Mouse (Mus musculus) heart, adult 11 months (tissue): Measurements from ENCODE around the gene Slc7a5.

Experiments
- DNase-seq: peaks from one replicate; pipeline ENCODE4 v3.0.0; 2022

Gene Slc7a5

GRCm38 (mm10) chr8:121935341-121936294, 28.1 kb upstream of the Slc7a5 start:
- no peak for DNase-seq

DNA sequence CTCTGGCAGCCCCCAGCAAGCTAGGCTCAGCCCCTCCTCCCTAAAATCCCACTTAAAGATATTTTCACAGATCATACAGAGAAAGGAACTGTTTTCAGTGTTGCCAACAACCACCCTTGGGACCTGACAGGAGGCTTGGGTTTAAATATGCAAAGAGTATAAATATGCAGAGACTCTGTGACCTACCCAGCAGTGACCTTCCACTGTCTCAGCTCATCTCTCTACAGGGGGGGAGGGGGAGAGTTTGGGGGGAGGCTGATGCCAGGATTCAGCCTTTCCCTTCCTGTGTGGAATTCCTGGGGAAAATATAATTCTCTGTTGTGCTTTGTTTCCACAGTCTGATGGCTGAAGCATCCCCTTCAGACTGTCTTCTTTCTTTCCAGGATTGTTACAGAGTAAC, 27.4 kb upstream of the Slc7a5 start:
- no peak for DNase-seq

DNA sequence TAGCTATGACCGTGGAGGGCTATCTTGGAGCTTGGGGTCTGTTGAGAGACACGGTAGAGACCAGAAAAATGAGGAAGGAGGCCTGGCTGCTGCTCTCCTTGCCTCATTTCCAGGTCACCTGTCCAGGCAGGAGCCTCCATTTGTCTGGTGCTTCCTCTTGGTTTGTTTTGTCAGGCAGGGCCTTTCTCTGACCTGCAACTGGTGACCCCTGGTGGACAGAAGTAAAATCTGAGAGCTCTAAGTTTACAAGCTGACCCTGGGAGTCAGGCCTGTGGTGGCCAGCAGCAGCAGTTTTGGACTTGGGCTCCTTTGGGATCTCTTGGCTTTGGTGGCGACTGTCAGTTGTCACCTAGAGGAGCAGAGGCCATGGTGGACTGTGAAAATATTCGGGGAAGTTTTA, 27.0 kb upstream of the Slc7a5 start:
- no peak for DNase-seq

- DNase-seq = no peak
These were observed 25.4 kb upstream of the Slc7a5 start for GRCm38 (mm10) chr8:121932668-121933520.

DNA sequence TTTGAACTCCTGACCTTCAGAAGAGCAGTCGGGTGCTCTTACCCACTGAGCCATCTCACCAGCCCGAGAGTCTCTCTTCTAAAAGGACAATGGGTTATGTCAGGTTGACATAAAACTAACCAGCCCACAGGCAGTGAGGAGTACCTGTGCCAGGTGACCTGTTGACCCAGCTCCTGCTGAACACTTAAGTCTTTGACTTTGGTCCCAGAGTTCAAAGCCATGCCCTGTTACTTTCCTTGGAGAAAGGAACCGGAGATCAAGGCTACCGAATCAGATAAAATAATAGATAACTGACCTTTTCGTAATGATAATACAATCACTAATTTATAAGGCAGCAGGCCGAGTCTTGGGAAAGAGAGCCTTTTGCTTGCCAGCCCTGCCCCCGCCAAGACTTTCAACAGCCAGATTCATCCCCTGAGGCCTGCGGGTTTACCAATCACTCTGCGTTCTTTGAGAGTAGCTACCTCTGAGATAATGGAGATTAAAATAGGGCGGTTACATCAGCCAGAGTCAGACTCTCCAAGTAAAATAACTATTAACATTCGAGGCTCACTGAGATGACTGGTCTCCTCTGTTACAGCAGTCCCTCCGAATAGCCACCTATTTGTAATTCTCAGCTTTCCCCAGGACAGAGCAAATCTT, 24.7 kb upstream of the Slc7a5 start:
- DNase-seq = peak; percentile 93

GRCm38 (mm10) chr8:121931571-121931970, 24.1 kb upstream of the Slc7a5 start:
- DNase-seq = no peak

GRCm38 (mm10) chr8:121930047-121930446, 22.6 kb upstream of the Slc7a5 start:
- no peak for DNase-seq

DNA sequence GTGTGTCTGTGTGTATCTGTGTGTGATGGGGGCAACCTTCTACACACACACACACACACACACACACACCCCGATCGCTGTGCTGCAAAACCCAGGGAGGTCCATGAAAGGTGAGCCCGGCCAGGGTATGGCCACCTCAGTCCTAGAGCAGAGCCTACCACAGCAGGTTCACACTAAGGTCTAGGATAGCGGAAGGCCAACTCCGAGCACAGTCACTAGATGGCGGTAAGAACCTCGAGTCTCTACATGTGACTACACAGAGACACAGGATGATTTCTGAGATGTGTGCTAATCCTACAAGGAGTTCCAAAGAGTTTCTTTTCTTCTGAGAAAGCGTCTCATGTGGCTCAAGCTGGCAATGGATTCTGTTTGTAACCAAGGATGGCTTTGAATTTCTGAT, 19.8 kb upstream of the Slc7a5 start:
- peak; percentile 93 for DNase-seq

DNA sequence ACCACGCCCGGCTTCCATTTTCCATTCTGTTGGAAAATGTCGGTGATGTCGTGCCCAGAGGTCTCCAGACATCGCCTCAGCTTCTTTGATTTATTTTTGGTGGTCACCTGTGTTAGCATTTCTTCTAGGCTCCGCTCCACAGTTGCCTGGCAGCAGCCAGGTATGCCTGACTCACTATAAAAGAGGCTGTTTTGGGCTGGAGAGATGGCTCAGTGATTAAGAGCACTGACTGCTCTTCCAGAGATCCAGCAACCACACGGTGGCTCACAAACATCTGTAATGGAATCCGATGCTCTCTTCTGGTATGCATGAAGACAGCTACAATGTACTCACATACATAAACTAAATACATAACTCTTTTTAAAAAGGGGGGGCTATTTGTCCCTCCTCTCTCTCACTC, 18.8 kb upstream of the Slc7a5 start:
- DNase-seq = no peak

DNA sequence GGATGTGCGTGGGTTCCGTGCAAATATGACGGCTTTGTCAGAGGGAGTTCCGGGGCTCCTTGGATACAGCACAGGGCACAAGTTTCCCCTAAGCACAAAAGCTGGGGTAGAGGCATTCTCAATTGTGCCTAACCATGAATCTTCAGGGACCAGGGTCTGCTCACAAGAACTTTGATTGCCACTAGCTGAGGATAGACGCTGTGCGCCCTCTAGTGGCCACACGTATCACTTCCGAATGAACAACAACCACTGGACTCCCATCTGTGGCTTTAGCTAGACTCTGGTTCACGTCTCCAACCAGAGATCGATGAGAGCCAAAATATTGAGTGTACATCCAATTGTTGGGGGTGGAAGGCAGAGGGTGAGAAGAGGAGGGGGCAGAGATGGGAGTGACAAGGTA, 18.1 kb upstream of the Slc7a5 start:
- peak; percentile 96 for DNase-seq

DNA sequence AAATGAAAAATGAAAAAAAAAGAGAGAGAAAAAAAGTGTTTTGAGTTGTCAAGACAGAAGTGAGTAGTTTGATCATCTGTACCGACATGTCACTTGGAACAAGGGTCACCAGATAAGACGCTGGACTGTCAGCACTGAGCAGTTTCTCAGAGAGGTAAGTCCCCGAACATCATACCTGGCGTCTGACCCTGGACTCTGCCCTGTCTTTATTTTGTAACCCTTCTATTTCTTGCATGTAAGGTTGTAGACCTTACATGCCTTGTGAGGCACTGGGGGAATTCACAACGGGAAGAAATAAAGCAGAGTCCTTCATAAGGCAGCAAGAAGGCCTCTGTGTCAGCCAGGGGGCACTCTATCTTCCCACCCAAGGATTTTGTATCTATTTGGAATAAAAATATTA, 17.2 kb upstream of the Slc7a5 start:
- DNase-seq = no peak

DNA sequence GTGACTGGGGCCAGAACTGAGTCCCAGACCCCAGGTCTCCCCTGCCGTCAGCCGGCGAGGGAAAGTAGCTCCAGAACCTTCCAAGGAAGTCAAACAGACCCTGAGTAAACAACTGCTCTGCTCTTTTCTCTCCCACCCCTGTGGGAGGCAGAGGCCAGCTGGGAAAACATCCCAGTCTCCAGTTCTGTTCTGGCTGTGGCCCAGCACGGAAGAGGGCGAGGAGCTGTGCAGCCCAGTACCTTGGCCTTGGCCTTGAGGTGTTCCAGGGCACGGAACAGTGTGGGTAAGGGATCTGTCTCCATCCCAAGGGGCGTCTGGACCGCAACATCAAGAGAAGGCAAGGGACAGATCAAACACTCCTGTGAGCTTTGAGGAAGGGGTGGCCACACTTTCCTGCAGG, 14.6 kb upstream of the Slc7a5 start:
- DNase-seq = peak; percentile 97

DNA sequence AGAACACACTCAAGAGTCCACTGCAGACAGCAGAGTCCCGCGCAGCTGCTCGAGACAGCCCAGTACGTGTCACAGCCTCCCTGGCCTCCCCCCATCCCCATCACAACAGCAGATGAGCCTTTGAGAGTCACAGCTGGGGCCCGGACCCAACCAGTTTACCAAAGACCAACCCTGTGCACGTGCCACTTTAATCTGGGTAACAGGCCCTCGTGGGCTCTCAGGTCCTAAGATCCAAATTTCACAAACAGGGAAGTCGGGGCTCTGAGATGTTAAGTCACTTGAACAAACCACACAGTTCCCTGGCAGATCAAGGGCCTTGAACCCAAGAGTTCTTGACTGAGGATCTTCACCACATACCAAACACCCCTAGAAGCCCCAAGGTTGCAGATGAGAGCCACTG, 14.1 kb upstream of the Slc7a5 start:
- DNase-seq = no peak

DNA sequence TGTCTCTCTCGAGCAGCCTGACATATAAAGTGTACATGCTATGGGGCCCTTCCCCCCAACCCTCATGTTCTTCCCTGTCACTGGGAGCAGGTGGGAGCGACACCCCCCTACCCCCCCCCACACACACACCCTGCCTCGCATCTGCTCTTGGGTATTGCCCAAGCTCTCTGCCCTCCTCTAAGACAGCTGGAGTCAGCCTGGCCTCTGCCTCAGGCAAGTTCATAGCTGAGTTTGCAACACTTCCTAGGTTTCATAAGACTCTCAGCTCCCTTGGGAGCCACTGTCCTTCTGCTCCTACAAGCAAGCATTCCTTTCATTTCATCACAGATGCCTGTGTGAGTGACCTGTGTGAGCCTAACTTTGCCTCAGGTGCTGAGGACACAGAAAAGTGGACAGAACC, 12.2 kb upstream of the Slc7a5 start:
- peak; percentile 96 for DNase-seq

DNA sequence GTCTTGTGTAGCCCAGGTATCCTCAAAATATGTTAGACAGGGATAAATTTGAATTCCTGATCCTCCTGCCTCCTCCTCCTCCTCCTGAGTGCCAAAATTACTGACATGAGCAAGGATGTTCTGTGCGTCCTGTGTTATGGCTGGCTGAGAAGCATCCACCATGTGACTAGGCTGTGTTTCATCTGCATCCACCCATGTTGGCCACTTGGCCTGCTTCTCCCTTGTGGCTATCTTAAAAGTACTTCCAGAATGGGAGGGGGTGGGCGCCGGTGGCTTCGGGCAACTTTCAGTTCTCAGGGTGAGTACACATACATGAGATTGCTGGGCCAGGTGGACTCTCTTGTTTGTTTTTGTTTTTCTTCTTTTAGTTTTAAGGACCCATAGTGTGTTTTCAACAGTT, 11.7 kb upstream of the Slc7a5 start:
- DNase-seq = peak; percentile 92

GRCm38 (mm10) chr8:121913378-121913777, 5.9 kb upstream of the Slc7a5 start:
- no peak for DNase-seq

GRCm38 (mm10) chr8:121912831-121913230, 5.3 kb upstream of the Slc7a5 start:
- no peak for DNase-seq

DNA sequence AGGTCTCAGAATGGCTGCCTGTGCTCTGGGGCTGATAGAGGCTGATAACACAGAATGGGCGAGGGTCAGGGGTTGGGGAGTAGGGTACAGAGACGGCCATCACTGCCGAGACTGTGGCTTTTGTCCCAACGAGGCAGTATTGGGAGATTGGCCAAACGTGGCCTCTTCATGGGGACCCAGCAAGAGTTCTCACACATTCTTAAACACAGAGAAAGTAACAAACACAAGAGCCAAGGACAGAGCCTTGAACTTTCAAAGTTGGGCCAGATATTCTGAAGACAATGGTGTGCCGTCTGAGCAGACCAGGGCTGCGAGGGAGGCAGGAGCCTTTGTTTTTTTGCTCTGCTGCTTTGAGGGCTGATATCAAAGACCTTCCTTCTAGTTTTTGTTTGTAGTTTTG, 4.5 kb upstream of the Slc7a5 start:
- no peak for DNase-seq

- no peak for DNase-seq
These were observed 3.9 kb upstream of the Slc7a5 start for GRCm38 (mm10) chr8:121911400-121911799.

DNA sequence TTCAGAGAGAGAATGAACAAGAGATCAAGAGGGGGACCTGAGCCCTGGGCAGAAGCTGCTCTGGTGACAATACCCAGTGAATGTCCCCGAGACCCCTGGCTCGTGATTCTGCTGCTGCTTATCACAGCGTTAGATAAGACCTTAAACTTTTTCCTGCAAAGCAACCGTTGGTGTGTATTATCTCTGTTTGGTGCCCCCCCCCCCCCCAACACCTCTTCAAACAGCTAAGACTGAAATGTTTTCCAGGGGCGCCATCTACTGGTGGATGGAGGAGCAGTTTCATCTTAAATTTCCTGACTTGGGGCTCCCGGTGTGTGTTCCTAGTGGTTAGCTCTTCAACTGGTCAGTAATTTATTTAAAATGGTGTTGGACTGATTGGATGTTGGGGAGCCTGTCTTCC, 2.2 kb upstream of the Slc7a5 start:
- DNase-seq = peak; percentile 93

- DNase-seq = no peak
These were observed 1.7 kb upstream of the Slc7a5 start for GRCm38 (mm10) chr8:121909148-121909541.

DNA sequence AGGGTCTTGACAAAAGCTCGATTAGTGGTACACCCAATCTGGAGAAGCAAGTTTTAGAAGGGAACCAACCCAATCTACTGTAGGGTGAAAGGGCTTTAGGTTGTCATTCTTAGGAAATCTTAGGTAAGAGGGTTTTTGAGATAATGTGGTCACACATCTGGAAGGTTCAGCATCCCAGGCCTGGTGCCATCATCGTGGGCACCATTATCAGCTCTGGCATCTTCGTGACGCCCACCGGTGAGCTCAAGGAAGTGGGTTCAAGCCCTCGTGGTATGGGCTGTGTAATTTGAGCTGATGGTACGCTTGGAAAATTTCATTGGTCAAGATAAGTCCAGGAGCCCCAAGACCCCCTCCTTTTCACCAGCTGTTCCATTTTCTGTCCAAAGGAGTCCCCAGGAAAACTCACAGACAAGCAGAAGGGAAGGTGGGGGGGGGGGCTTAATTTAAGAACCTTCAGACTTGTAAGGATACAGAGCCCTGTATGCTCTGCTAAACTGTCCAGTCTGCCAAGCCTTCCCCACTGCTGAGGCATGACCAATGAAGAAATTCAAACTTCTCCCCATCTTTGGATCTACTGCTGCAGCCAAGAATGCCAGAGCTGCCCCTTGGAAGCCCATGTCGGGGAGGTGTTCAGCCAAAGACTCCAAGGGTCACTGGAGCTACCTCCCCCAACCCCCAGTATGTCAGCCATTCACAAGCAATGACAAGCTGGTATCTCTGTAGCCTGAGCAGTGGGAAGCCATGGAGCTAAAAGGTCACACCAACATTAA, 1.1 kb upstream of the Slc7a5 start:
- DNase-seq = peak; percentile 91
